Mouse (Mus musculus) MEL (cell line): ENCODE data around the gene 4931414P19Rik.

Source experiments
- CHD2 ChIP-seq: IDR thresholded peaks from 2 replicates; pipeline ENCODE4 v1.6.1; 2011; ENCODE audit warnings: low read length, improper control_type of control experiment
- CTCF ChIP-seq, 3 experiments: IDR thresholded peaks in 2 of 3; conservative IDR thresholded peaks in 1 of 3; 2 replicates each; pipeline ENCODE4 v1.5.1; 2011 to 2012; ENCODE audit warnings: low read length in 3 of 3, low read depth in 2 of 3, mild to moderate bottlenecking in 2 of 3, improper control_type of control experiment in 1 of 3, inconsistent platforms in 1 of 3, mixed read lengths in 1 of 3, moderate library complexity in 1 of 3; ENCODE audit not compliant: control insufficient read depth in 1 of 3, insufficient read depth in 1 of 3, poor library complexity in 1 of 3, severe bottlenecking in 1 of 3
- E2F4 ChIP-seq: IDR thresholded peaks from 2 replicates; pipeline ENCODE4 v1.6.1; 2011; ENCODE audit warnings: low read depth, low read length, improper control_type of control experiment, borderline replicate concordance
- GABPA ChIP-seq: IDR thresholded peaks from 2 replicates; pipeline ENCODE4 v1.6.1; 2012; ENCODE audit warnings: low read depth, mild to moderate bottlenecking, inconsistent platforms, low read length, improper control_type of control experiment, moderate library complexity
- HCFC1 ChIP-seq: IDR thresholded peaks from 2 replicates; pipeline ENCODE4 v1.6.1; 2012; ENCODE audit warnings: low read depth, mild to moderate bottlenecking, inconsistent platforms, low read length, improper control_type of control experiment, moderate library complexity
- POLR2A ChIP-seq, 2 experiments: IDR thresholded peaks; 2 replicates each; pipeline ENCODE4 v1.6.1; 2011 to 2012; ENCODE audit warnings: low read length in 2 of 2, mild to moderate bottlenecking in 2 of 2, control low read depth in 1 of 2, improper control_type of control experiment in 1 of 2, low read depth in 1 of 2, moderate library complexity in 1 of 2; ENCODE audit not compliant: control insufficient read depth in 1 of 2, insufficient read depth in 1 of 2, poor library complexity in 1 of 2
- POLR2AphosphoS5 ChIP-seq: IDR thresholded peaks from 2 replicates; pipeline ENCODE4 v1.6.1; 2012; ENCODE audit warnings: low read depth, borderline replicate concordance, mild to moderate bottlenecking, inconsistent platforms, low read length, moderate library complexity, mixed read lengths
- UBTF ChIP-seq: IDR thresholded peaks from 2 replicates; pipeline ENCODE4 v1.6.1; 2012; ENCODE audit warnings: low read depth, mild to moderate bottlenecking, inconsistent platforms, low read length, improper control_type of control experiment, moderate library complexity, borderline replicate concordance; ENCODE audit not compliant: insufficient read depth
- USF2 ChIP-seq, 2 experiments: IDR thresholded peaks; 2 replicates each; pipeline ENCODE4 v1.6.1; 2011 to 2012; ENCODE audit warnings: improper control_type of control experiment in 2 of 2, low read length in 2 of 2, borderline replicate concordance in 1 of 2, inconsistent platforms in 1 of 2, low read depth in 1 of 2, mild to moderate bottlenecking in 1 of 2; ENCODE audit not compliant: insufficient read depth in 1 of 2
- ZC3H11A ChIP-seq: IDR thresholded peaks from 2 replicates; pipeline ENCODE4 v1.6.1; 2012; ENCODE audit warnings: low read depth, mild to moderate bottlenecking, inconsistent platforms, low read length, improper control_type of control experiment
- ZKSCAN1 ChIP-seq: IDR thresholded peaks from 2 replicates; pipeline ENCODE4 v1.6.1; 2012; ENCODE audit warnings: low read depth, mild to moderate bottlenecking, inconsistent platforms, low read length, improper control_type of control experiment, moderate library complexity

- TF ChIP-seq ZC3H11A (no peak), GABPA (no peak), CTCF (IDR thresholded peaks at IDR 0.05 in 2 of 3, conservative IDR thresholded peaks at IDR 0.05 in 1 of 3; ENCODE audit: control insufficient read depth in 1 of 3, insufficient read depth in 1 of 3, low read depth in 2 of 3, low read length in 3 of 3, poor library complexity in 1 of 3, severe bottlenecking in 1 of 3) (no peak), HCFC1 (no peak), USF2 (IDR thresholded peaks at IDR 0.05; ENCODE audit: borderline replicate concordance in 1 of 2, insufficient read depth in 1 of 2, low read depth in 1 of 2, low read length in 2 of 2) (no peak), E2F4 (no peak), POLR2A (IDR thresholded peaks at IDR 0.05; ENCODE audit: control insufficient read depth in 1 of 2, insufficient read depth in 1 of 2, low read depth in 1 of 2, low read length in 2 of 2, poor library complexity in 1 of 2) (no peak), POLR2AphosphoS5 (no peak), CHD2 (no peak), ZKSCAN1 (no peak), UBTF (no peak)
Measured at GRCm38 (mm10) chr14:54544703-54545102, 61.1 kb downstream of the 4931414P19Rik start.
